Comparison of ENCODE assay signal across 9 mouse cellular contexts in the genomic region with DNA sequence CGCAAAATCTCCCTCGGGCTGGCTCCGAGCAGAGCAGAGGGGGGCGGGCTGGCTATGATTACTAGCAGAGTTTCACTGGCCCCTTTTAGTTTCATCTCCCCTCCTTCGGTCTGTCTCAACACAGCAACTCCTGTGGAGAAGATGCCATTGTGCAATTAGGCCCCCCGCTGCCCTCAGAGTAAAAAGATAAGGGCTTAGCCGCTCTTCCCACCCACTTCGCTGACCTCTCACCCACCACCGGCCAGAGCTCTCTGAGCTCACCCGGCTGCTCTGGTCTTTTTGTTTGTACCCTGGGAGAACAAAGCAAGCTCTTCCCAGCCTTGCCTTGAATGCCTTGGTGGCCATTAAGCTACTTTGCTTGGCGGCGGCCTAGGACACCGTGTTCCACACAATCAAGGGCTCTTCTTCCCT. TPM values are rescaled to one million over a fixed set of nuclear protein-coding genes. Genes with fewer than 3 reads are reported as not detected.
A peak's percentile ranks its signal among the peaks of the same experiment; 100 is the strongest.
DNase-seq lines count a peak whose midpoint lies in the region; ATAC-seq lines count a peak whose summit lies in the region.
"Had no signal": no experiment of that assay in that cellular context is flagged by ENCODE, and none has a peak within 500 bp of the region (broad histone marks: within the 10 kb centered on the region; RNA-seq: fewer than 3 reads in every experiment).

No protein-coding gene starts in this region.

- peak; percentile 49 for ATAC-seq in kidney, embryonic 15.5 days (replicated peaks; ENCODE audit: low FRiP score)
- peak; percentile 64; the same call in 1 of the 2 replicates for ATAC-seq in hindbrain, embryonic 11.5 days (ENCODE audit: low FRiP score)
- no peak for ATAC-seq in midbrain, embryonic 14.5 days (ENCODE audit: low FRiP score, low TSS enrichment)
- ATAC-seq in activated CD4-positive, CD25-positive, alpha-beta regulatory T cell, adult 4 months = no peak

- H3K4me1 ChIP-seq in kidney, embryonic 15.5 days = no peaks in the 10 kb centered on the region
- H3K4me1 ChIP-seq in hindbrain, embryonic 11.5 days (replicated peaks; ENCODE audit: control insufficient read depth, insufficient read depth, low read length) = no peaks in the 10 kb centered on the region
- no peaks in the 10 kb centered on the region for H3K4me1 ChIP-seq in midbrain, embryonic 14.5 days (ENCODE audit: control insufficient read depth, insufficient read depth, low read length)

- H3K9me3 ChIP-seq in kidney, embryonic 15.5 days (replicated peaks) = no peaks in the 10 kb centered on the region
- no peaks in the 10 kb centered on the region for H3K9me3 ChIP-seq in hindbrain, embryonic 11.5 days (ENCODE audit: control insufficient read depth, low read length)
- H3K9me3 ChIP-seq in midbrain, embryonic 14.5 days (ENCODE audit: control insufficient read depth, low read length) = no peaks in the 10 kb centered on the region

- 0 out of 2 replicates have a peak overlapping the region, but pooled peaks have one; percentile 41 for H3K27ac ChIP-seq in kidney, embryonic 15.5 days
- H3K27ac ChIP-seq in hindbrain, embryonic 11.5 days (ENCODE audit: low read depth, low read length) = no peak overlapping the region
- no peak overlapping the region for H3K27ac ChIP-seq in midbrain, embryonic 14.5 days (replicated peaks; ENCODE audit: low read depth, low read length)

- H3K27me3 ChIP-seq in kidney, embryonic 15.5 days = peaks cover 4% of the 10 kb centered on the region; the same call in 1 of the 2 replicates
- no peaks in the 10 kb centered on the region for H3K27me3 ChIP-seq in hindbrain, embryonic 11.5 days (ENCODE audit: control insufficient read depth, insufficient read depth, low read length)
- no peaks in the 10 kb centered on the region for H3K27me3 ChIP-seq in midbrain, embryonic 14.5 days (ENCODE audit: control insufficient read depth, insufficient read depth, low read length)

- H3K9ac ChIP-seq in kidney, embryonic 15.5 days = no peak overlapping the region
- no peak overlapping the region for H3K9ac ChIP-seq in hindbrain, embryonic 11.5 days (ENCODE audit: low read depth, low read length)
- no peak overlapping the region for H3K9ac ChIP-seq in midbrain, embryonic 14.5 days (replicated peaks; ENCODE audit: low read length)

- no peak overlapping the region for H3K4me2 ChIP-seq in kidney, embryonic 15.5 days
- H3K4me2 ChIP-seq in hindbrain, embryonic 11.5 days (replicated peaks; ENCODE audit: low read depth, low read length) = no peak overlapping the region
- H3K4me2 ChIP-seq in midbrain, embryonic 14.5 days (ENCODE audit: low read length) = no peak overlapping the region

- H3K36me3 ChIP-seq in kidney, embryonic 15.5 days = no peaks in the 10 kb centered on the region
- H3K36me3 ChIP-seq in hindbrain, embryonic 11.5 days (ENCODE audit: control insufficient read depth, insufficient read depth, low read length) = no peaks in the 10 kb centered on the region
- H3K36me3 ChIP-seq in midbrain, embryonic 14.5 days (ENCODE audit: control insufficient read depth, insufficient read depth, low read length) = no peaks in the 10 kb centered on the region

- 23% methylated on average over 12 of the region's 13 CpGs for WGBS in kidney, embryonic 15.5 days
- WGBS in hindbrain, embryonic 11.5 days = 13% methylated on average over 12 of the region's 13 CpGs
- 22% methylated on average over 13 of the region's 13 CpGs for WGBS in midbrain, embryonic 14.5 days

- DNase-seq in kidney, postnatal 25 days = no peak
- peak; percentile 83 for DNase-seq in embryo, embryonic 10 days (ENCODE audit: low spot score)
- DNase-seq in hindbrain, embryonic 11.5 days (ENCODE audit: low spot score) = peak; percentile 47
- peak; percentile 23 for DNase-seq in midbrain, embryonic 14.5 days
- no peak for DNase-seq in right cerebral cortex, postnatal 4 days
- DNase-seq in right cerebral cortex, adult 2 months (ENCODE audit: low spot score in 2 of 2) = no peak

- H3K4me3 ChIP-seq in kidney, embryonic 15.5 days (replicated peaks) = no peak overlapping the region
- no peak overlapping the region for H3K4me3 ChIP-seq in hindbrain, embryonic 11.5 days (ENCODE audit: low read depth, low read length)
- H3K4me3 ChIP-seq in midbrain, embryonic 14.5 days (replicated peaks; ENCODE audit: low read depth, low read length) = no peak overlapping the region
- H3K4me3 ChIP-seq: erythroblast, embryonic 14.5 days had no signal

RNA-seq across cellular contexts. Expression of a gene that starts 32.8 kb away (rescaled TPM):
- 537 and 542 TPM in 2 replicates for polyA plus RNA-seq in kidney, embryonic 15.5 days (2015; fragmentation: Nextera tagmentation; extraction: Ambion mirVana)
- 318 and 333 TPM in 2 replicates for polyA plus RNA-seq in hindbrain, embryonic 11.5 days (2014; fragmentation: Nextera tagmentation; extraction: Ambion mirVana)
- 192 and 214 TPM in 2 replicates for polyA plus RNA-seq in midbrain, embryonic 14.5 days (2014; fragmentation: Nextera tagmentation; extraction: Ambion mirVana)
- 100 to 1,000 TPM; 173 to 192 TPM for polyA plus RNA-seq in activated CD4-positive, CD25-positive, alpha-beta regulatory T cell, adult 4 months (2017; shearing (Covaris generic))

Comparison
In these comparisons a context has a peak if more than half of its experiments do, and no peak if none do; other contexts are left out.
1. ATAC-seq: peak in kidney, embryonic 15.5 days (single experiment) and hindbrain, embryonic 11.5 days (single experiment); none in midbrain, embryonic 14.5 days (single experiment) and activated CD4-positive, CD25-positive, alpha-beta regulatory T cell, adult 4 months (single experiment).
2. DNase-seq: peak in embryo, embryonic 10 days (single experiment), hindbrain, embryonic 11.5 days (single experiment) and midbrain, embryonic 14.5 days (single experiment); none in kidney, postnatal 25 days (0 of 2), right cerebral cortex, postnatal 4 days (single experiment) and right cerebral cortex, adult 2 months (0 of 2).